Mouse (Mus musculus) layer of hippocampus, postnatal 10 days (tissue): Measurements from ENCODE around the gene Hadh. TPM values are rescaled to one million over a fixed set of nuclear protein-coding genes. Genes with fewer than 3 reads are reported as not detected.

ENCODE experiments used
- DNase-seq, 2 experiments: peaks; one replicate each; pipeline ENCODE4 v3.0.0; 2021; ENCODE audit warnings: low spot score in 2 of 2
- total RNA-seq, 2 experiments: library from RNA; stranded (reverse); gene quantifications; 2 replicates each; pipeline ENCODE4 v1.2.3; 2021

Hadh gene
- total RNA-seq, 2 experiments from 2014 or later: 25.9 to 28.4 TPM

DNA sequence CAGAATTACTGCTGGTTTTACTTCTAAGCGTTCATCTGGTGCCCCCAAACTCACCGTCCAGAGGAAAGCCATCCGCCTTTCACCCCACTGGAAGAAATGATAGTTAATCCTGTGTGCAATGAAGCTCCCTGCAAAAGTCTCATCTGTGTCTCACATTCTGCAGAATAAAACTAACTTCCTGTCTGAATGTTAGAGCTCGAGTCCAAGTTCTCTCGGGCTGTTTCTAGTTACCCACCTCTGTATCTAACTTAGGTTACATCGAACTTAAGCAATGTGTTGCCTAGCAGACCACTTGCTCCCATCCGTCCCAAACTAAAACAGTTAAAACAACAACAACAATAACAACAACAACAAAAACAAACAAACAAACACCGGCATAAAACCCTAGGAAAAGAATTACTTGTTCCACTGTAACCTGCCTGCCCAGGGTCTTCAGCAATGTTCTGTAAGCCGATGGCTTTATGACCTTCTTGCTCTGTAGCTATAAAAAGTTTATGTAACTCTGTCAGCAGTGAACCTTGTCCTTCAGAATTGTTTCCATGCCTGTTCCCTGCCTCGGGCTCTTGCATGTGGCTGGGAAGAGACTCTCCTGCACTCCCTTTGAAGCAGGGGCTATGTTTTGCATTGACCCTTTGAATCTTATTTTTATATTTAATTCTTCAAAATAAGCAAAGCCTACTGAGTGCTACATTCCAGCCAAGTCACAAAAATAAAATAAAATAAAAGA lies 636 bp upstream of the Hadh start:
- DNase-seq: no peak

DNA sequence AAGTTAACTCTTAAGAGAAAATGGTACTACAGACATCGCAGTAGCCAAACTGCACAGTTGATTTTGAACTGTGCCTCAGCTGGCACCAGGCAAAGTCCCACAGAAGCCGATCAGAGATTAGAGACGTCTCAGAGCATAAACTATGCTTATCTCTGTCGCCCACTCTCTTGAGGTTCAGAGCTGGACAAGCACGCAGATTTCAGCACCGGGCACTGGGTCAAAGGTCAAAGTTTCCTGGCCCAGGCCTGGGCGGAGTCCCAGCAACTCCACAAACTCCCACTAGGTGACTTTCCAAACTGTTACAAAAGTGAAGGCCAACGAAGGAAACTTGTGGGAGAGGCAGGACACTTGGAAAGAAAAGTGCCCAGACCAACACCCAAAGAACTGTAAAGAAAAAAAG lies 744 bp downstream of the Hadh start:
- no peak for DNase-seq

DNA sequence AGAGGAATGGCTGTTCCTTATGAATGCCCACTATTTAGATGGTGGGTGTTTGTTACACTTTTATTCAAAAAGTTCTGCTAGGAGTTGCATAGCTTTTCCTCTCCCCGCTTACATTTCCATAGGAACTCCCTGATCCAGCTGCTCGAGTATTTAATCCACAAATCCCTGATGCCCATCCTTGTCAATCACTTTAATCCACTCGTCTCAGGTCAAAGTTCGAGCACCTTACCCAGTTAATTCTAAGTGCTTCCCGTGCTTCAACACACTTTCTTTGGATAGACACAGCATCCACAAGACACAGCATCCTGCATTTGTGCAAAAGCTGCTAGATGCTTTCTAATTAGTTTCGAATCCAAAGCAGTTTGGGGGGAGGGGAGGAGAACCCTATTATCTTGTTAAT lies 1.5 kb downstream of the Hadh start:
- DNase-seq: no peak

DNA sequence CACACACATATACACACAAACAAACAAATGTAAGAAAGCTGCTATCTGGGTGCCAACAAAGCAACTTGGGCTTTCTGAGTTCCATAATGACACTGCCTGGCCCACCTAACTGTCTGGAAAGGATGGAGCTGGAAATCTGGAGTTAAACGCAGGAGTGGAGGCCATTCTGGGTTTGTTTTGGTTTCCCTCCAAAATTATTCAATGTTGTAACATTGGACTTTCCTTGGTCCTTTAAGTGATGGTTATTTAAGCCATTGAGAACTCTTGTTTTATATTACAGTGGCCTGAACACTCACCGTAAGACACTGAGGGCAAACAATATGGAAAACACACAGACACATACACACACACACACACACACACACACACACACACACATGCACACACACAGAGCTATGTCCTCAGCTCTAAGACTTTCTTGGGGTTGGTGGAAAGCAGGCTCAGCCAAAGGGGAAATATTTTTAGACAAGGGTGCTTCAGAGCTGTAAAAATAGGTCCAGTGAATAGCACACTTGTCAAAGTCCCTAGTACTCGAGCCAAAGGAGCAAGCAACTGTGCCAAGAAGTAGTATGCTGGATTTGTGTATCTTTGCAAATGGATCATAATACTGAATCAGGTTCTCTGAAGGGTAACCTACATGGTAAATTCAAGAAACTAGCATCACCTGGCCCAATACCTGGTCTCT lies 5.4 kb downstream of the Hadh start:
- DNase-seq: no peak

DNA sequence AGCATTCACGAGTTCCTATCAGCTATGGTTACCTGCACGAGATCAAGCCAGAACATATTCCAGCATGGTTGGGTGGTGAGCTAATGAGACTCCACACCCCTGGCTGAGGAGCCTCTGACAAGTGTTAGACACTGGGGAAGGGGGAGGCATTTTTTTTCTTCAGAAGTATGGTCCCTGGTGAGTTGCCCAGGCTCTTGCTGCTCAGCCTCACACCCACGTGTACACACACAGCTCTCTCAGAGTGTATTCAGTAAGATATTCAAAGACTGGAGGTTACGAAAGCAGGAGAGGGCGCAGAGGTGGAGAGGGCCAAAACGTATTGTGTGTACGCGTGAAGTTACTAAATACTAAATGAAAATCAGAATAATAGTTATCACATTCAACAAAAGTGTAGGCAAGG lies 6.4 kb downstream of the Hadh start:
- DNase-seq: no peak

DNA sequence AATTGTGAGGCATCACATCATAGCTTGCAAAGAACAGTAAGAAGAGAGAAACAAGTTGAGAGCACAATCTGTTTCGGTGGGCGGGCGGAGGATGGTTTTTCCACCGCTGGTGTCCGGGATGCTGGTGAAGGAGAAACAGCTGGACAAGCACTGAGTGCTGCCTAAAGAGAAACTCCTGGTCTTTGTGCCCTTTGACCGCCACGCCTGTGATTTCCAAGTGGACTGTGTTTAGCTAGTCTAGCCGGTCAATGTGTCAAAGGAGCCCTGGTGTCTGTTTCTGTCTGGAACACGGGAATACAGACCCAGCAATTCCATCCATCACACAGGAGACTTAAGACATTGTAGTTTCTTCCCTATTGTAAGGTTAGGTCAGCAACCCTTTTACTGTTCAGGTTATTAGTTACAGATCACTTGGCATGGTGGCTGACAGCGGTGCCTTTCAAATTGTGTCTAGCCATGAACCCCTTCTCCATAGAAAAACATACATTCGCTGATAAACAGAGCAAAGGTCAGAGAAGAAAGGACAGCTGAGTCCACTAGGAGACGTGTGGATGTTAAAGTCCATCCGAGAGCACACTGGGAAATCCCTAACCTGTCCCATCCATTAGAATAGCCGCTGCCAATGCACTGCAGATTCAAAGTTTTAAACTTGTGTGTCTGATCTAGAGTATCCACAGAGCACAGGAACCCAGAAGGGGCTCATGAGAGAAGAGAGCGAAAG lies 8.0 kb downstream of the Hadh start:
- DNase-seq: no peak

DNA sequence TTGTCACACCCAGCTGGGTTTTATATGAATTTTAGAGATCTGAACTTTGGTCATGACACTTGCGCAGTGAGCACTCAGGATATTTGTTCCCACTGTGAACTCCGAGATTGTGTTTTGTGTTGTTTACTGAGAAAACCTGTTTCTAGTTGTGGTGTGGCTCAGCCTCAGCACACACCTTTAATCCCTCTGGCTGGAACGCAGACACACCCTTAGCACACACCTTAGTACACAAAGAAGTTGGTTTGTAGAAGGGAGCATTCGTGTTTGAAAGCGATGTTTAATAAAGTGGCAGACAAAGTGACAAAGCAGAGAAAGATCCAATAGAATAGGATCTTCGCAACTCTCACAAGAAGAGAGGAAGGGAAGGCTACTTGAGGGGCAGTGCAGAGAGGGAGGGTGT lies 11.5 kb downstream of the Hadh start:
- no peak for DNase-seq

DNA sequence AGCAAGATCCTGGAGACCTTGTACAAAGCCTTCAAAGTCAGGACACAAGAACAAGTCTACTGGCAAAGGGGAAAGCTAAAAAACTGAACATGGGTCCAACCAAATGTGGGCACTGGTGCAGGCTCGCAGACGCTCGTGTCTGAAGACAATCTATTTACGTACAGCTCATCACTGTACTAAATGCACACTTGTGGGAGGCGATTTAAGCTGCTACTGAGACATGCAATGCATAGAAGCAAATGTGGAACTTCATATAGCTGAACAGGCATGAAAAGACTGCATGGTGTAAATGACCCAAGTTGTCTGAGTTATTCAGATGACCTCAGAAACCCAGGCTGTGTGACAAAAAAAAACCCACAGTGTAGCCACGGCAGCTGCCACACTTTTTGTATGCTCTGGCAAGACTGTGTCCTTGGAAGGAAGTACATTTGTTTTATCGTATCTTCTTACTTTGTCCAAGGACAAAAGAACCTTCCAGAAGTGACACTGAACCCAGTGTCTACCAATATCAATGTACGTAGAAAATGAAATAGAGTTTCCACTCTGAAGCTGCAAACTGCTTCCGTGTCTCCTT lies 12.4 kb downstream of the Hadh start:
- DNase-seq: no peak

DNA sequence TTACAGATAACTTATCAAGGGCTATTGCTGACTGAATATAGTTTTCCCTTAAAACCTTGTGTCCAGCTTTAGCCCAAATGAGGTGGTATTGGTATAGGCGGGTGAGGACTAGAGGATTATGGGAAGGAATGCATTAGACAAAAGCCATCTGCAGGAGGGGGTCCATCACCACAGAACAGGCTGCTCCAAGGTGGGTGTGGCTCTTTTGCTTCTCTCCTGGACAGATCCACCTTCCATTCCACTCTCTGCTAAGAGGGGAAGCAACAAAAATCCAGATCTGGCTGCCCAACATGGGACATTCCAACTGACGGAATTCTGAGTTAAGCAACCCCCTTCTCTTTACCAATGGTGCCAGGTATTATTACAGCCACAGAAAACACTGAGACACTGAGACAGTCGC lies 13.0 kb downstream of the Hadh start:
- DNase-seq: no peak

DNA sequence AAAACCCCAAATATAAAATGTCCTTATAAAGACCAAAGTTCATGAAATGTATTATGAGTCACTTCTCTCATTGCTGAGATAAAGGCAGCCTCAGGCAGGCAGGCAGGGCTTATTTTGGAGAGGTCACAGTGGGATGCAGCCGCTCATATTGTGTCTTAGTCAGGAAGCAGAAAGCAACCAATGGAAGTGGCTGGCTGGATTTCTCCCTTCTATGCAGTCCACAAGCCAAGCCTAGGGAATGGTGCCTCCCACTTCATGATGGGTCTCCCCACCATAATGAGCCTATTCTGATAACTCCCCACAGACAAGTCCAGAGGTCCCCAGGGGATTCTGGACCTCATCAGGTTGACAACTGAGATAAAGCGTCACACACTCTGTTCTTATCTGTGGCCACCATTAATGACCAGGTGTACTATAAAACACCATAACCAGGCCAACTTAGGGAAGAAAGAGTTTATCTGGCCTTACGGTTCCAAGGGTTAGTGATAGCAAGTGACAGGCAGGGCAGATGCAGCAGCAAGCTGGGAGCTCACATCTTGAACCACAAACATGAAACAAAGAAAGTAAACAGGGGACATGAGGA lies 16.4 kb downstream of the Hadh start:
- DNase-seq: no peak

DNA sequence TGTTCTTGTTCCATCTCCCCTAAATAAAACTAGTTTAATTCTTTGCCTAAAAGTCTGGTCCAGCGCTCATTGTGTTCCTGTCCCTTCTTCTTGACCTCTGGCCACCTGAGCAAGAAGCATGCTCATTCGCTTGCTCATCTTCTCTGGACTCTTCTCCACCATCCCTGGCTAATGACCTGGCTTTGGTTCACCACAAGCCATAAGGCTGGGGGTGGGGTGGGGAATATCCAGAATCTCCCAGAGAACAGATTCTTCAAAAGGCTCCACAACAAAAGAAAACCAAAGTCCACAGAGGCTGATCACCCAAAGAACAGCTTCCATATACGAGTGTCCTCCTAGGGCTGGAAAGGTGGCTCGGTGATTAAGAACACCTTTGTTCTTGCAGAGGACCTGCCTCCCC lies 16.9 kb downstream of the Hadh start:
- DNase-seq: no peak

DNA sequence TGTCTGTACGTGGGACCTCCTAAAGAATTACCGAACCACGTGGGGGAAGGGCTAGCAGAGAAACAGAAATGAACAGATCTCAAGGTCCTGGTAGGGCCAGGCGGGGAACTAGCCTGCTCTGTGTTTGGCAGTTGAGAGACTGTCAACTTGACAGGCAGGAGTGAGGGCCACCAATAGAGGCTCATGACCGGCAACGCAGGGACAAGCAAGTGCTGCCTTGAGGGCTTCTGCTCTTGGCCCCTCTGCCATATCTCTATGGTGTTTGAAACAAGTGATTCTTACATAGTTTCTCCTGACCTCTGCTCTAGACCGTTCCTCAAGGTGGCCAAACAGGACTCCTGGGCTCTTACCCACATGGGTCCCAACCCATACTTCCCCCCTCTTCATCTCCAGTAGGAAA lies 20.3 kb downstream of the Hadh start:
- no peak for DNase-seq

DNA sequence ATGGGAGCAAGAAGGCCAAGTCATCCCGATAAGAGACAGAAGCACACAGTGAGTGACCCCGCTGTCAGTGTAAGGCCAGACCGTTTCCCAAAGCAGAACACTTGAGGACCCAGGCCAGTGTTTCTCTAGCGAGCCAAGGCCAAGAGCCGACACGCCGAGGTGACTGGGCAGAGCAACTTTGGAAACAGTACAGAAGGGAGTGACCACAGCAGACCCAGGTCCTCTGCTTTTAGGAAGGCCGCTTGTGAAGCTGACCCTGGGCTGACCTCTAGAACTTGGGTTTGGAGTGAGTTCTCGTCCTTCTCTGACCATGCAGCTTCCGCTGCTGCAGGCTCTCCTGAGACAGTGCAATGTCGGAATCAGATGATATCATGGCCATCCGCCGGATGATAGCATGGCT lies 20.9 kb downstream of the Hadh start:
- DNase-seq: no peak

DNA sequence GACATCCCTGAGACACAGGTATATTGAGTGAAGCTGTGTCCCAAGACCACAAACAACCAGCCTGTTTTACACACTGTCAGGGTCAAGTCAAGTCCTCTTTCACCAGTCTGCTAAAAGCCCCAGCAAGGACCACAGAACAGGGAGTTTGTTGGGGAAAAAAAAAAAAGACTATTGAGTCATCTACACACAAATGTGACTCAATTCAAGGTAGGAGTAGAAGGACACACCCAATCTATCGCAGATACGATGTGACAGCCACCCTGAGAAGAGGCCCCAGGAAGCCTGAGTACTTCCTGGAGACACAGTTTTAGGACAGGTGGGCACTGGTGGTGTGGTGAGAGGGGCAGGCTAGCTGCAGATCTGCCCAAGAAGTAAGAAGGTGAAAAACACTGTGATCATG lies 21.6 kb downstream of the Hadh start:
- no peak for DNase-seq

DNA sequence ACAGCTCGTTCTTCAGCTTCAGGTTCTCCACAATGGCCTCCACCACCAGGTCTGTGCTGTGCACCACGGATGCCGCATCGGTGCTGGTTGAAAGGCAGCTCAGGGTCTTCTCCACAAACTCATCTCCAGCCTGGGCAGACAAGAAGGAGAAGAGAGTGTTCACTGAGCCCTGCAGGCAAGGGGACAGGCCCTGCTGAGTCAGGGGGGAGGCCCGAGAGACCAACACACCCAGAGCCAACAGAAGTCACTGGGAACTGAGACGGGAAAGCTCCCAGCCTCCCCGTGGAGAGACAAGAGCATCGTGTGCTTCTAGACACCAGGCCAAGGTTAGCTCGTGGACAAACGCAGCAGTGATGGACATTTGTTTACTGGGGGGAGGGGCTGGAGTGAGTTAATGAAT lies 23.5 kb downstream of the Hadh start:
- DNase-seq: no peak

DNA sequence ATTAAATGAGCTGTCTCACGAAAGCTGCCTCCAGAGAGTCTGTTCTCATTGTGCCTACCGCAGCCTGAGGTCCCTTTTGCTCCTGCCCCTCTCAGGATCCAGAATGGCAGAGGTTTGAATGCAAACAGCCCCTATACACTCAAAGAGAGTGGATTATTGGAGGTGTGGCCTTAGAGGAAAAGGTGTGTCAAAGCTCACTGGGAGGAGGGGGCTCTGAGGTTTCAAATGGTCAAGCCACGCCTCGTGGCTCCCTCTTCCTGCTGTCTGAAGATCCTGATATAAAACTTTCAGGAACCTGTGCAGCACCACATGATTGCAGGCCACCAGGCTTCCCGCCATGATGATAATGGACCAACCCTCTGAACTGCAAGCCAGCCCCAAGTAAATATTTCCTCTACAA lies 24.1 kb downstream of the Hadh start:
- DNase-seq: no peak

DNA sequence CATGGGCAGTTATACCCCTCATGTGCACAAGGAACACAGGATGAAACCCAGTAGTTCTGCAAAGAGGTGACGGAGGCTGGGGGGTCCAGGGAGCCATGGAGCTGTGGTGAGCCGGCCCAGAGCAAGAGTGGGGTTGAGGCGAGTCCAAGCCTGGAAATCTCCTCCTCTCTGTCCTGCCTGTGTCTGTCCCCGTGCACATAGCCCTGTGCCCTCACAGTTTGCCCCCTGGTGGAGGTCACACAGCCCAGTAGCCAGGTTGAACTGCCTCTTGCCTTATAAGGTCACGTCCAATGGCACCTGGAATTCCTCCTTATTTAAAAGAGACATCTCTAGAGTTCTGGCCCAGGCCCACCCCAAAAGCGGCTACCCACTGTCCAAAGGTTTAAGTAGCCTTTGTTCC lies 24.5 kb downstream of the Hadh start:
- no peak for DNase-seq

DNA sequence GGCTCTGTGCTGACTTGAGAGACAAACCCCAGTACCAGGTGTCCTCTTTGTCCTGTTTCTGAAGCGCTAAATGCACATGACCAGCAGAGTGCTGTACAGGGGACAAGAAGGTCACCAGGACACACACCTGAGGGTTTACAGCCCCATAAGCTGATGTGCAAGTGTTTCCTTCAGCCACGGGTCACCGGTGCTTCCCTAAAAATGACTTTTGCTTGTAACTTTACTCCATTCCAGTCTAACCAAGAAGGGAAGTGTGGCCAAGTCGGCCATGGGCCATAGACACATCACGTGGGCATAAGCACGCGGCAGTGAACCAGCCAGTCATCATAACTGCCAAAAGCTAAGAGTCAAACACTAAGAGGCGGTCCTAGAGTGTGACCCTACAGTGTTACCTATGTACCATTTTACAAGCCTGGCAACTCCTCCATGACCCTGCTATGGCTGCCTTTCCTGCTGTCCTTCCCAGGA lies 25.3 kb downstream of the Hadh start:
- no peak for DNase-seq

DNA sequence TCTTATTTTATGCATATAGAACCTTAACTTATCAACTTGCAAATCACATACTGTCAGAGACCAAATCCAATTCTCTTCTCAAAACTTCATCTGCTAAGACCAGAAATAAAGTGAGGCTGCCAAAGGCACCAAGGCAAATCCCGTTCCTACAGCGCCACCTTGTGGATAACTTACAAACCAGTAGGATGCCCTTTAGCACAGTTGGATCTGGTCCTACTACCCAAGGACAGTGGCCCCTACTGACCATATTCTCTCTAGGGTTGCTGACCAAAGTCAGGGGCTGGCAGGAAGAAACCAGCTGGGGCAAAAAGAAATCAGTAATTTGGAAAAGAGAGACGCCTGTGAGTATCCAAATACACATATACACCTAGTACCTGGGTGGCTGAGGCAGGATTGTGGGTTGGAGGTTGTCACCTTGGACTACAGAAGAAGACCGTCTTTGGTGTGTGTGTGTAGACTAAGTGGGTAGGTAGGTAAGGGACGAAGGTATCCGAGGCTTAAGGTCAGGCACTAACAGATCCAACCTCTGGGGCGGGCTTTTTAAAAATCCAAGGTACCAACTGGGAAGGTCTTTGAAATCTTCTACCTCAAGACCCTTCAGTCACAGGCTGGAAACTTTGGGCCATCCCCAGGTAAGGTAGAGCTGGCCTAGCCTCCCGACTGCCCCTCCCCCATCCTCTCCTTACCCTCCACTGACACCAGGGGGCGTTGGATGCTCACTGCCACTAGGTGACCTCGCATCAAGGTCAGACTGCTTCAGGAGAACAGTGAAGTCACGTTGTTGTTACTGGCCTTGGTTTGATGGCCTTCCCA lies 25.9 kb downstream of the Hadh start:
- DNase-seq: peak; percentile 76 to 77

DNA sequence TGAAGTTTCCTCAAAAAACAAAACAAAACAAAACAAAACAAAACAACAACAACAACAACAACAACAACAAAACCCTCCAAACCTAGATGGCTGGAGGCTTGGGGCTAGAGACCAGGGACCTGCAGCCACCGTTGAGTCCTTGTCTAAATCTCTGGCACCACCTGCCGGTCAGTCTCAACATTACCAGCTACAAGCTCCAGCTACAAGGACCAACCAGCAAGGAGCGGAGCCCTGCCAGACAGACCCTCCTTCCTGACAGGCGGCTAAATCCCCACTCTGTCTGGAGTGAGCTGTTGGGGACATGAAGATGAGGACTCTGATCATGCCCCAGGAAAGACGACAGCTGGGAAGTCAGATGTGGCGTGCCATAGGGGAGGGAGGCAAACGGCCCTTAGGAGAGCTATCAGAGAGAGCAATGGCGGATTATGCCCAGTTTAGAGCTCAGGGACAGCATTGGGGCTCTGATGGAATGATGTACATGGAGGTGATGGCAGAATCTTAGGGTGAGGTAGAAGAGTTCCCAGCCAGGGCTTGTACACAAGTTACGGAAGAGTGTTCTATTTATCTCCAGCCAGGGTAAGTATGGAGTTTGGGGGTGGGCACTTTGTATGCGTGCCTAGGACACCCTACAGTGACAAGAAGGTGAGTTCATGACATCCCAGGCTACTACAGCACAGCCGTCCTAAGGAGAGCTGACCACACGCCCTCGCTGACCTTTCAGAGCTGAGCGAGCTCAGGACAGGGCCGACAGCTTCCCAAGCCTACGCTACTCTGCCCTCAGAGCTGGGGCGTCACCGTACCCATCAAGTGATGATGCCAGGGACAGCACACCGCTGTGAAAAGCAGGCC lies 33.9 kb downstream of the Hadh start:
- DNase-seq: peak; percentile 89 to 92
